Mouse (Mus musculus) frontal cortex, postnatal 14 days (tissue): Measurements from ENCODE around the gene Atg2b.

Source experiments
- DNase-seq, 2 experiments: peaks; one replicate each; pipeline ENCODE4 v3.0.0; 2022; ENCODE audit warnings: low spot score in 2 of 2

The Atg2b gene

DNA sequence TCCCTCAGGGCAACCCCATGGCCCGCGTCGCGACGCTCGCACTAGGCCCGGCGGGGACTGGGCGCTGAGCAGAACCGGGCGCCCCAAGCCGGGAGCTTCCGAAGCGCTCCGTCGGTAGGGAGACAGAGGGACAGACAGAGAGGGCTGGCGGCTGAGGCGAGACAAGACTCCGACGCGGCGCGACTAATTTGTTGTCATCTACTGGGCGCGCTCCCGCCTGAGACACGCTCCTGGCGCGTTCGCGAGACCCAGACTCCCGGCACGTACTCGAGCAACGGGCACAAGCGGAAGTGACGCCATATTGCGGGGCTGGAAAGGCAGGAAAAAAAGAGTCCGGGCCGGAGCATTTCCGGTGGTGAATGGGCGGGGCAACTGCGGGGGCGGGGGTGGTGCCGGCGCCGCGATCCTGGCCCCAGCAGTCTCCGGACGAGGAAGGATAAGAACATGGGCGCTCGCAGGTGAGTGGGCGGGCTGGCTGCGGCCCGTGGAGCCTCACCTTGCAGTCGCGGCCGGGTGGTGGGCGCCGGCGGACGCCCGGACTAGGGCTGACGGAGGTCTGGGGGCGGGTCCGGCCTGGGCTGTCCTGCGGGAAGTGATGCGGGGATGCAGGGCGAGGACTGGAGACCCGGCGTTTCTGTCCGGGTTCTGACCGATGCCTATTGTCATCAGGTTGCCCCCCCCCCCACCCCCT is at the start of gene Atg2b:
TSS of gene Atg2b (minus strand) at position 211 of the 691 bp plus-strand sequence.
- peak; percentile 93 to 95 for DNase-seq

DNA sequence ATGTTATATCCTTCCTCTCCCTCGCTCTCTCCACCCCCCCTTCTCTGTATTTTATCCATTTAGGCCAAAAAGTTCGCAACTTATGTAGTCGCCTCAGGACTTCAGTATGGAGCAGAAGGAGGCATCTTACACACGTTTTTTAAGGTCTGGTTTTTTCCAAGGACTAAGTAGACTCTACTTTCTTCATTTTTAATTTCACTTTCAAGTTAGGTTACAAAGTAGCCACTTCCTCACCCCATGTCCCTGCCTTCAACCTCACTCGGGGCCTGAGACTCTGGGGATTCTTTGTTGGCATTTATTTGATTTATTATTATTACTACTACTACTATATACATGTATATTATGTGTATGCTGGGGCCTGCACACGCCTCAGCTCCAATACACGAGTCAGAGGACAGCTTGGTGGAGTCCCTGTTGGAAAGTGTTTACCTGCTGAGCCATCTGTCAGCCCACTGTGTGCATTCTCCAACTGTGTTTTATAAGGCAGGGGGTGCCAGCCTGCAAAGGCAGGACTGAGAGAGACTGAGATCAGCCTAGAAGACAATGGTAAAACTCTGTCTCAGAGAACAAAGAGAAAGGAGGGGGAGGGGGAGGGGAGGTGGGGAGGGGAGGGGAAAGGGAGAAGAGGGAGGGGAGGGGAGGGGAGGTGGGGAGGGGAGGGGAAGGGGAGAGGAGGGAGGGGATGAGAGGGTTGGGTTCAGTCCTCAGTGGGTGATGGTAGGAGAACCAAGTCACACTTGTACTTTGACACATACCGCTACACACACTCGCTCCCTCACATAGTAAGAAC is 48.6 kb upstream of the Atg2b start:
- no peak for DNase-seq

DNA sequence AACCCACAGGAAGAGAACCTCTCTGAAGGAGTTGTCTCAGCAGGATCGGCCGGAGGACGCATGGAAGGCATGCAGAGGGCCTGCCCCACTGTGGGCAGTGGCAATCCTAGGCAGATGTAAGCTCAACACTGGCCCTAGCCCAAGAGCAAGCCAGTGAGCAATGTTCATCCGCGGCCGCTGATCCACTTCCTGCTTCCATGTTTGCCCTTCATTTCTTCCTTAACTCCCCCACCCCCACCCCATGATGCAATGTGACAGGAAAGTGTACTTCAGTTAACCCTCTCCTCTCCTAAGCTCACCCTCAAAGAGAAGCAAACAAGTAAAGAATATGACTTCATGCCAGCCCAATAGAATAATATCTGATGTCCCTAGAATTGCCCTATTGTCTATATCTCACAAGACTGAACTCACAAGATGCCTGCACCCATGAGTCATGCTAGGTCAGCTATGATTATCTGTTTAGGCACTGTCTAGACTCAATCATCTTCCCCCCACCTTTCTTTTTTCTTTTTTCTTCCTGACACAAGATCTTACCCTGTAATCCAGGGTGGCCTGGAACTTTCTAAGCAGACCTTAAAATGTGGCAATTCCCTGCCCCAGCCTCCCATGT is 45.9 kb upstream of the Atg2b start:
- DNase-seq, result no peak

DNA sequence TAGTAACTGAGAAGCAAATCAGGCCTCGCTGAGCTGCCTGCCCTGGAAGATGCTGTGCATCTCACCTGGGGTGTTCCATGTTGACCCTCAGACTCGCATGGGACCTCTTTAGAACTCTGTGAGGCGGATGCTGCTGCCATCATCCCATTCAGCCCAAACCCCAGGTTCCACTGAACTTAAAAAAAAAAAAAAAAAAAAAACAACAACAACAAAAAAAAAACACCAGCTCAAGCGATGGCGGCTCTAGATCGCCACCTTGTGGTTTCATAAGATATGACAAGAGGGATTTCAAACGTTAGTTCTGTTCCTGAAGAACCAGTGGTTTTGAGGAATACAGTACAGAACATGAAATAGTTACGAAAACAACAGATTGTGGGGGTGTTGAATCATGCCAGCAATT is 43.0 kb upstream of the Atg2b start:
- no peak for DNase-seq

DNA sequence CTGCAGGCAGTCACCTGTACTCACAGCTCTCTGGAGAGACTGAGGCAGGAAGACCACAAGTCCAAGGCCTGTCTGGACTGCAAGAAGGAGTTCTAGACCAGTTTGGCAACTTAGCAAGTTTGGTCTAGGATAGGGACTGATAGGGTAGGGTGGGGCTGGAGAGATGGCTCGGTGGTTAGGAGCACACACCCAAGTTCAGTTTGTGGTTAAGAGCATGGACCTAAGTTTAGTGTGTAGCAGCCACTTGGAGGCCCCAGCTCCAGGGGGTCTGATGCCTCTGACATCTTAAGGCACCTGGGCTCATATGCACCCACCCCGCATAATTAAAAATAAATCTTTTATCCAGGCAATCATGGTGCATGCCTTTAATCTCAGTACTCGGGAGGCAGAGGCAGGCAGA is 42.3 kb upstream of the Atg2b start:
- DNase-seq, result no peak

DNA sequence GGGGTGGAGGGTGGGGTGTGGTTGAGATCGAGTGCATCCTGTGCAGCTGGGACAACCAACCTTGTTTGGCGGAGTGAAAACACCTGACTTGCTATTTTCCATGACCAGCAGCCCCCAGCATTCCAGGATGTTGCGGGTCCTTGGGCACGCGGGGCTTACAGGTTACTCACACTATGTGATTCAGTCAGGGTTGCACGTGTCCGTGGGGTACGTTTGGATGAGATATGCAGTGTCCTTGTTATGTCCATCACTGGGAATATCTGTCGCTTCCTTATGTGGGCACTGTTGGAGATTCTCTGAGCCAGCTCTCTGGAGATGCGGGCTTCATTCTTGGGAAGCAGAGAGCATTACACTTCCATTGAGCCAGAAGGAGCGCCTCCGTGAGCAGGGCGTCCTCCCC is 40.7 kb upstream of the Atg2b start:
- DNase-seq, result no peak

DNA sequence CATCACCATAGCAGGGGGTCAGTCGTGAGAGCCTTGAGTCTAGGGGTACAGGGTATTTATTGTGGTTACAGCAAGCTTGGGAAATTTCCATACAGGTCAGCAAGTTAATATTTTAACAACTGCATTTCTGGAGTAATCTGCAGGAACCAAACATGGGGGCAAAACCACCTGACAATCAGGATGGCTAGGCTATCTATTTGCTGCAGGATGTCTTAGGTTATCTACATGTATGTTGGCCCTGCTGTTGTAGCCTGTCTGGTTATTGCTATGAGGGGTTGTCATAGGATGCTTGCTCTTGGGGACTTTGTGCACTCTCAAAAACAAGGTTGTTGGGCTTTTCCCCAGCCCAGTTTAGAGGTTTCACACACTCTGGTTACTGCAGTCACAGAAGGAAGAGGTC is 39.6 kb upstream of the Atg2b start:
- DNase-seq, result no peak

DNA sequence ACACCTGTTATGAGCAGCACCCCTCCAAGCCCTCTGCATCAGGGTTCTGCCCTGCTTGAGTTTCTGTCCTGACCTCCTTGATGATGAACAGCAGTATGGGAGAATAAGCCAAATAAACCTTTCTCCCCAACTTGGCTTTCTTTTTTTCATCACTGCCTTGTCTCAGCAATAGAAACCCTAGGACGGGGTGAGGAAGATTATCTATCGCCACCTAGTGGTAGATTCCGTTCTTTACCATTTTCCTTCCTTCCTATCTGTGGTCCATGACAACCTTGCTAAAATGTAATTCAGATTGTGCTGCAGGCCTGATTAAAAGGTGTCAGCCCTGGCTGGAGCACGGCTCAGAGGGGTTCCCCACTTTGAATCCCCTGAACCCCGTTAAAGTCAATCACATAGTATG is 37.6 kb upstream of the Atg2b start:
- no peak for DNase-seq

DNA sequence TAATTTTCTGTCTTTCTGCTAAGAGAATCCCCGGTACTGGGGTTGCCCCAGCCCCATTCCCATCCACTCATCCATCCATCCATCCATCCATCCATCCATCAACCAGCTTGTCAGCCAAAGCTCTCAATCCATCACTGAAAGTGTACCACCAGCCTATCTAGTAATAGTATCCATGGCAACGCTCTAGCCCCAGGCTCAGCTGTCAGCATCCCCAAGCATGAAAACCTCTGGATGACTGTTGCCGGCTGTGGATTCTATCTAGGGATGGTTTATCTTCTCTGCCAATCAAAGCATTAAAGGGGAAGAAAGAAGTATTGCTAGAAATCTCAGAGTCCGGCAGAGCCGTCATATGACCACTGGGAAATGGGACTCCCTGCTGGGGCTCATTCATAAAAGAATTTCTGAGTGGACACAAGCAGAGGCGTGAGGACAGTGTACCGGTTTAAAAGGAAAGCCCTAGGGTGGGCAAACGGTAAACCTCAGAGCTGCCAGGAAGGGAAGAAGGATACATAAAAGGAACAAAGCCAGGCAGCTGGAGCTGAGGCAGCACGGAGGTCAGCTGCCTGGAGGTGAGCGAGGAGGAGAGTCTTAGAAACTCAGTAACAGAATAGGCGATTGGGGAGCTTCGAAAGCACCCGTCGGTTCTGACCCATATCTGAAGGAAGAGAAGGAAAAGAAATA is 36.6 kb upstream of the Atg2b start:
- DNase-seq, result no peak

DNA sequence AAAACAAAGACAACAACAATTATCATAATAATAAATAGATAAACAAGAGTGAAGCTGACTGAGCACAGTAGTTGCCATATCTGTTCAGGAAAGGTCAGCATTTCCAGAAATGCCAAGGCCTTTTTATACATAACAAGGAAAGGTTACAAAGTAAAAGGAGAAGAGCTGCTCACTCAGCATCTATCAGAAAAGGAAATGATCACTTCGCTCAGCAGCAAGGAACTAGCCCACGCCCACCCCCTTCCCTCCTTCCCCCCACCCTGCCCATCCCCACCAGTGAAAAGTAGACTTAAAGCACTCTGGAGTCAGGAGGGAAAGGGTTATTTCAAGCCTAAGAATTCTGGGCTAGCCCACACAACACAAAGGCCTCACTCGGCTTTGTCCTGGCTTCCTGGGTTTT is 35.2 kb upstream of the Atg2b start:
- DNase-seq, result no peak

DNA sequence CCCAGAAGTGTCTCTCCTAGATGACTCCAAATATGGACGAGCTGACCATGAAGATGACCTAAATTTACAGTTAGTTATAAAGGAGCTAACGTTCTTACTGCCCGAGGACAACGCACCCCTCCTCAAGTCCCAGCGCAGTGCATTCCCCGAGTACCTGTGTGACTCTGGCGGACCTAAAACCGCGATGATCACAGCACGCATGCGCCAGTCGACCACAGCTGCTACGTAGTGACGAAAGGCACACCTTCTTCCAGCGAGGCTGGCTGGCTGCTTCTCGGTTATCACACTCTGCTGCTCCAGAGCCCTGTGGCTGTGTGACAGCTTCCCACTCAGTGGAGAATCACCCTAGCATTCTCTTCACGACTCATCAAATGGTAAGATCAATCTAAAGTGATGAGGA is 33.6 kb upstream of the Atg2b start:
- DNase-seq, result peak in 1 of 2 experiments; percentile 23

DNA sequence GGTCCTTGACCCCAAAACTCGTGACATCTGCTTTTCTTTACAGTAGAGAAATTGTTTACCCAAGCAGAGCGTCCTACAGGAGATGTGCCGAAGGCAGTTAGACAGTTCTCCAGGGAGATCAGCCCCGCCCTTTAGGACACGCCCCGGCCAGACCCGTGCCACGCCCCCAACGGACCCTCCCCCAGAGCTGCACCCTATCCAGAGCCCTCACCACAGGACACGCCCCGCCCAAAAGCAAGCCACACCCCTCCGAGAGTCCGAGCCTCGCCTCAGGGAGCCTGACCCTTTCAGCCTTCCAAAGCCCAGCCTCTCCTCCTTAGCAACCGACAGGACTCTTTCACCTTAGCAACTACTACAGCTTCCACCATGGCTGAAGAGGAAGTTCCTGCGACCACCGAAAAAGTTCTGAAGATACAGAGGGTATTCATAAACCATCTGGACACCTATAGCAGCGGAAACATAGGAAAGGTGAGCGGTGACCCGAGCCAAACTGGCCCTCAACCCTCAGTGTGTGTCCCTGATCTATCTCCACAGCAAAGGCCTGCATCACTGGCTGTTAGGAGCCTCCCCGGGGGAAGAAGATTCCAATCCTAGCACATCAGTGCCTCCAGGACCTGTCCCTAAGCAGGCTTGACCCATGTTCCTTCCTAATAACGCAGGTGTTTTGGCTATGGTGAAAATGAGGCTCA is 20.9 kb upstream of the Atg2b start, which contains the start of gene Ak7:
TSS of gene Ak7 (plus strand) at position 178 of the 689 bp plus-strand sequence.
- no peak for DNase-seq

DNA sequence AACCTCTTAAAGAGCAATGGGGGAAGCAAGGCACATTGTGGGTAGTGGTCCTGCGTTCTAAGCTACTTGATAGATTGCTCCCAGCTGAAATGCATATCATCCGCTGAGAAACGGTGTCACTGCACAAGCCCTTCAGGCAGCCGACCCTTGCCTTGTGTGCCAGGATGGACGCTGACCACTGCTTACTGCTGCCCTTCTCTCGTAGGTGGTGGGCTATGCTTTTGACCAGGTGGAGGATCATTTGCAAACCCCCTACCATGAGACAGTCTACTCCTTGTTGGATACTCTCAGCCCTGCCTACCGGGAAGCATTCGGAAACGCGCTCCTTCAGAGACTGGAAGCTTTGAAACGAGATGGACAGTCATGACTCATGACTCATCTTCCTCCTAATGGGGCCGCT is 15.4 kb upstream of the Atg2b start:
- no peak for DNase-seq

DNA sequence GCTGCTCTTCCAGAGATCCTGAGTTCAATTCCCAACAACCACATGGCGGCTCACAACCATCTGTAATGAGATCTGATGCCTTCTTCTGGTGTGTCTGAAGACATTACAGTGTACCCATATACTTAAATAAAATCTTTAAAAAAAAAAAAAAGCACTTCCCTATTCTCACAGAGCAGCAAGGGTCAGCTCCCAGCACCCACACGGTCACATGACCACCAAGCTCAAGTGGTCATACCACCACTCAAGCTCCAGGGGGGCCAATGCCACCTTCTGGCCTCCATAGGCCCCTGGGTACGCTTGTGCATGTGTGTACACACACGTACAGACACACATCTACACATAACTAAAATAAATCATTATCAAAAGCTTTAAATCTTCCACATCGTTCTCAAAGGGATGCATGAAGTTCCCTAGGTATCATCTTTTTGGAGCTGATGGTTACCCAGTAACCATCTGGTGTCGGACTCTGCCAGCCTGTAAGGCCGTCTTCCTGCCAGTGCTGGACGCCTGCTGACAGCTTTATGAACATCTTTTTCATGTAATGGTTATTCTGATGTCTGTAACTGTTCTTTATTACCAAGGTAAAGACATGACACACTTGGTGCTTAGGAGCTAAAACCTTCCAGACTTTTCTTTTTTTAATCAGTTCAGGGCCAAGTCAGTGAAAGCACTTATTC is 12.2 kb upstream of the Atg2b start:
- no peak for DNase-seq

DNA sequence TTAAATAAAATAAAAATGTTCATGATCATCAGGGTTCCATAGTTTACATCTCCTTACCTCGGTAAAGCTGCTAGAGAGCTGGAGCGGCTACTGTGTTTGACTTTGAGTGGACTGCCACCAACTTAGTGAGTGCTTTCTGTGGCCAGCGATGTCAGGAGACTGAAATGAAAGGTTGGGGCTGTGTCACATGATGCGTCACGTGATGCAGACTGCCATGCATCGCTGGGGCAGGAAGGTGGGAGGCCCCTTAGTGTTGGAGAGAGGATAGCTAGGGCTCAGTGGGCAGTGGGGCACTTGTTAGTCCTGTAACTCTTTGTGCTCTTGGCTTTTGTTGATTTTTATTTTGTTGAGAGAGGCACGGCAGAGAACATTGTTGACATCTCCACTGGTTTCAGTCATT is 10.8 kb upstream of the Atg2b start:
- no peak for DNase-seq

DNA sequence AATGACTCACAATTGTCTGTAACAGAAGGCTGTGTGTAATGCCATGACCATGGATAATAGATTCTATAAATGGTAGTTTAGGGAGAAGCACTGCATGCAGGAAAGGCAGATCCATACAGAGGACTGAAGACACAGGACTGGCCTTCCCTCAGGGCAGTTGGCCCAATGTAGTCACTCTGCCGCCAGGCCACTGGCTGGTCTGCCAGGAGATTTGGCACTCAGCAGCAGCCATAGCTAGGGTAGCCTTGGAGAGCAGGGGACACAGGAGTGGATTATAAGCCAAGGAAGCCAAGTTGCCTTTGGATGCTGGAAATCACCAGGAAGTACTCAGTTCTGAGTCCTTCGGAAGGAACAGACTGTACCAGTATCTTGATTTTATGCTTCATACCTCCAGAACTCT is 9.0 kb upstream of the Atg2b start:
- DNase-seq, result no peak

DNA sequence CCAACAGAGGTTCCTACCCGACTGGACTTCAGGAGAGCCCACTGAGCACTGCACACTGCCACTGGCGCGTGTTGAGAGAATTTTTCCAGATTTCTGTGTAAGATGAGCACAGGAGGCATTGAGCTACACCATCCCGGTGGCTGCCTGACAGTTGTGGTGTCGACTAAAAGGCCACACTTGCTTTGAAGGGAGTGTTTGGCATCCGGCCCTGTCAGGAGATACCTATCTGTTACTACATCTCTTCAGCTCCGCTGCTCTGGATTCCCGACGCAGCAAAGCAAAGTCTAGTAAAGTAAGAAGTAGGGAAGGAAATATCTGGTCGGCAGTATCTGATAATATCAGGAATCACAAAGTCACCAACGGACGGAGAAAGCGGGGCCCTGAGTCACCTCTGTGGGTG is 4.4 kb upstream of the Atg2b start:
- DNase-seq, result no peak

DNA sequence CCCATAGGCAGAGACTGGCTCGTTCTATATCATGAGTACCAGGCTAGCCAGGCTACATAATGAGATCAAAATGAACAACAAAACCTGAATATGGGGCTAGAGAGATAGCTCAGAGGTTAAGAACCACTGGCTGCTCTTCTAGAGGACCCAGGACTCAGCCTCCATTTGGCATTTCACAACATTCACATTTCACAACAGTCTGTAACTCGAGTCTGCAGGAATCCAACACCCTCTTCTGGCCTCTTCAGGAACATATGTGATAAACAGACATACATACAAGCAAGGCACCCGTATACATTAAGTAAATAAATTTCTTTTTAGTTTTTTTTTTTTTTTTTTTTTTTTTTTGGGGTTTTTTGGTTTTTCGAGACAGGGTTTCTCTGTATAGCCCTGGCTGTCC is 3.5 kb upstream of the Atg2b start:
- DNase-seq, result no peak

DNA sequence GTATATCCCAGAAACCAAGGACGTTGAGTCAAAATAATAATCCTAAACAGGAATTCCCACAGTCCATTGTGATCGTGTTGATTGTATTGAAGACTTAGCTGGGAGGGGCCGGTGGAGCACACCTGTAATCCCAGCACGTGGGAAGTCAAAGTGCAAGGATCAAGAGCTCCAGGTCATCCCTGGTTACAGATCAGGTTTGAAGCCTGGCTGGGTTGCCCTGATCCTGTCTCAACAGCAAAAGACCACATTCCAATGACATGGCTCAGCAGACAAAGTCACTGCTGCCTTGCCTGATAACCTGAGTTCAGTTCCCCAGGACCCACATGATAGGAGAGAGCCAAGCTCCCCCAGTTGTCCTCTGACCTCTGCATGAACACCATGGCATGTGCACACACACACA is 2.4 kb upstream of the Atg2b start:
- no peak for DNase-seq

DNA sequence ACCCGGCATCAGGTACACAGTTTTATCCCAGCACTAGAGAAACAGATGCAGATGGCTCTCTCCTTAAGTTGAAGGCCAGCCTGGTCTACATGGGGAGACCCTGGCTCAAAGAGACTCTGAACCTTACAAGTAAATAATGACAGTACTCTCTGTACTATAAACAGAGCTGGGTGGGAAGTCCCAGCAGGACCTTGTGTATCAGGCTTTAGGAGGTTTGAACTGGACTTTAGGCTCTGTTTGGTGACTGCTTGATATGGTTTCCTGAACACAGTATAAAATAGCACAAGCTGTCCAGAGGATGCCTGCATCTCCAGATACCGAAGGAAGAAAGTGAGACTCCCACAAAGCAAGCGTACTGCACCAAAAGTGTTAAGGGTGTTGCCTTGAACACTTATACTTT is 1.8 kb upstream of the Atg2b start:
- DNase-seq, result no peak
